Mouse (Mus musculus) lung, adult 2 months (tissue): Measurements from ENCODE around the gene Cradd. TPM values are rescaled to one million over a fixed set of nuclear protein-coding genes. Genes with fewer than 3 reads are reported as not detected.

Experiments used
- DNase-seq: peaks from one replicate; pipeline ENCODE4 v3.0.0; 2022
- H3K4me1 ChIP-seq: fragments of 200-500 bp; 2 replicates; pipeline ENCODE4 v1.6.1; 2011; ENCODE audit warnings: low read length; ENCODE audit not compliant: control insufficient read depth, insufficient read depth
- H3K4me3 ChIP-seq: fragments of 200-500 bp; replicated peaks from 2 replicates; pipeline ENCODE3; 2011; ENCODE audit warnings: low read depth, mild to moderate bottlenecking, control low read depth, low read length; ENCODE audit errors: extremely low read depth
- CTCF ChIP-seq: fragments of 200-500 bp; IDR thresholded peaks from 2 replicates; pipeline ENCODE4 v1.5.1; 2011; ENCODE audit warnings: mild to moderate bottlenecking, low read length, control low read depth; ENCODE audit not compliant: insufficient read depth
- POLR2A ChIP-seq: fragments of 200-500 bp; IDR thresholded peaks from 2 replicates; pipeline ENCODE4 v1.6.1; 2011; ENCODE audit warnings: low read depth, mild to moderate bottlenecking, control low read depth, low read length, borderline replicate concordance; ENCODE audit errors: extremely low read depth
- WGBS: fragments of 180-500 bp; shearing (Covaris S2); methylation state at CpG from one replicate; pipeline ENCODE4 v1.1.7; 2018; 5-methylcytosine and 5-hydroxymethylcytosine counted together
- polyA plus RNA-seq: library from polyadenylated mRNA; depleted of rRNA; stranded (reverse); fragments of >200 nt; gene quantifications from 2 replicates; pipeline ENCODE4 v1.2.3, GENCODE M21; 2012

Gene Cradd
- polyA plus RNA-seq, 1 experiment = 21.0 TPM

DNA sequence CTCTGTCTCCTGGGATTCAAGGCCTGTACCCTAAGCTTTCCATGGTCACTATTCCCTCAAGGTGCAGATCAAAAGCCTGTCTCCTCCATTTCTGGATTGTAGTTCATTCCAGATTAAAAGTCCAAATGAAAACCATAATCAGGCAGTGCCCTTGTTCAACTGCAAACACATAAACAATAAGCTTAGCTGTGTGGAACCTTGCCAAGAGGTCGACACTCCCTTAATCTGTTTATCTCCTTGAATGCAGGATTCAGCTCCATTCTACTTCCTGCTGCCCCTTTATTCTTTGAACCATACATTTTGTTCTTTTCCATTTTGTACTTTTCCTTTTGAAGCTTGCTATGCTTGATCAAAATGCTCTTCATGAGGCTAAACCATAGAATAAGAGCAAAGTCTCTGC, 174.3 kb downstream of the Cradd start:
- Histone ChIP-seq H3K4me1 (peaks cover 13% of the 10 kb centered on the region), H3K4me3 (no peak overlapping the region)
- TF ChIP-seq CTCF (no peak), POLR2A (no peak)
- 17% methylated on average over 1 of the region's 1 CpGs for WGBS
- DNase-seq = no peak

DNA sequence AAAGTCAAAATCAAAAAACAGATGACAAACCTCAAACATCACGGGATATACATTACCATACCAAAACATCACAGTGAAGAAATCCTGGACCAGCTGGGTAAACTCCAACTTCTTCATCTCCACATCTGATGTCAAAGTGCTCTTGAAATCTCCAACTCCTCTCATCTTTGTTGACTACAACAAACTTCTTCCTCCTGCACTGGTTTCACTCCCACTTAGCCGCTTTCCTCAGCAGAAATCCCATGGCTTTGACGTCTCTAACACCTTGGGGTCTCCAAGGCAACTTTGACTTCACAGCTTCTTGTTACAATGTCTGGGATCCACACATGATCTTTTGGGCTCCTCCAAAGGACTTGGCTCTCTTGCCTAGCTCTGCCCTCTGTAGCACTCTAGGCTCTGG, 175.3 kb downstream of the Cradd start:
- no peak for DNase-seq
- TF ChIP-seq CTCF (no peak), POLR2A (no peak)
- no peak overlapping the region for H3K4me3 ChIP-seq
- H3K4me1 ChIP-seq = peaks cover 16% of the 10 kb centered on the region
- WGBS = 72% methylated on average over 3 of the region's 3 CpGs

DNA sequence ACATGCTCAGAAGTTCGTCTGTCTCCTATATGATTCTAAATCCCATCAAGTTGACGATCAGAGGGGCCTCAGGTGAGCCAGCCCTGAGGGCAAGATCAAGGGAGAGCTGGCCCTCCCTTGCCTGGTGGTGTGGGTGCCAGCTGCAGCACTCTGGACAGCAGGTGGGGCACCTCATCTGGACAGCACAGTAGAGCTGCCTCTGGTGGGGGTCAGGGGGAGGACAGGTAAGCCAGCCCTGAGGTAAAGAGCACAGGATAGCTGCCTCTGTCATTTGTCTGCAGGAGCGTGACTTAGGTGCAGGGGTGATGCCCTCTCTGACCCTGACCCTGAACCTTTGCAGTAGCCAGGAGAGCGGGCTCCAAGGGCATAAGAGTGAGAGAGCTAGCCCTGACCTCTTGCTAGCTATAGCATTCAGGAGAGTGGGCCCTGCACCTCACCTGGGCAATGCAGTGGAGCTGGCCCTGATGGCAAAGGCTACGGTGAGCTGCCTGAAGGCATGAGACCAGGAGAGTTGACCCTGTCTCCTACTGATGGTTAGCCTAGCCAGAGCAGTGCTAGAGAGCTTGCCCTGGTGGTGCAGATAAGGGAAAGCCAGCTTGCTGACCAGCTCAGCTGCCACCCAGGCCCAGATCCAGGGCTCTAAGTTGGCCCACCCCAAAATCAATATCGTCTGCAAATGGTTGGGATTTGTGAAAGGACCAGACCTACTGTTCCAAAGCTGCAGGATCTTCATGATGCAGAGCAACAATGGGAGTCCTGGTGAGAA, 176.6 kb downstream of the Cradd start:
- no peak for DNase-seq
- WGBS = 90% methylated on average over 6 of the region's 6 CpGs
- Histone ChIP-seq H3K4me3 (no peak overlapping the region), H3K4me1 (peaks cover 26% of the 10 kb centered on the region)
- TF ChIP-seq POLR2A (no peak), CTCF (no peak)

DNA sequence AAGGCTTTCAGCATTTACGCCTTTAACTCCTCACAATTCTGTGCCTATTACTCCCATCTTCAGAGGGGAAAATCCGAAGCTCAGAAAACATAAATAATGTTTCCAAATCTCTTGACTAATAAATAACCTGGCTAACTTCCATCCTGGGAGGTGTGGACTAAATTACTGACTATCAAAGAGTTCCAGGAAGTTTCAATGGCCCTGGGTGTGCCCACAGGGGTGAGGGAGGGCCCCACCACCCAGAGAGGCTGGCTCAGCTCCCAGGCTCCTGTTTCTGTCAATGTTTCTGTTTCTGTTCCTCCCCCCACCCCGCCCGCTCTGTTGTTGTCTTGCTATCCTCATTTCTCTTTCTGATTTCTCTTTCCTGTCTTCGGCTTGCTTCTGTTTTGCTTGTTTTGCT, 177.4 kb downstream of the Cradd start:
- Histone ChIP-seq H3K4me3 (no peak overlapping the region), H3K4me1 (peaks cover 26% of the 10 kb centered on the region)
- WGBS = 25% methylated on average over 5 of the region's 5 CpGs
- DNase-seq = peak; percentile 36
- no peak for TF ChIP-seq CTCF
- no peak for TF ChIP-seq POLR2A

DNA sequence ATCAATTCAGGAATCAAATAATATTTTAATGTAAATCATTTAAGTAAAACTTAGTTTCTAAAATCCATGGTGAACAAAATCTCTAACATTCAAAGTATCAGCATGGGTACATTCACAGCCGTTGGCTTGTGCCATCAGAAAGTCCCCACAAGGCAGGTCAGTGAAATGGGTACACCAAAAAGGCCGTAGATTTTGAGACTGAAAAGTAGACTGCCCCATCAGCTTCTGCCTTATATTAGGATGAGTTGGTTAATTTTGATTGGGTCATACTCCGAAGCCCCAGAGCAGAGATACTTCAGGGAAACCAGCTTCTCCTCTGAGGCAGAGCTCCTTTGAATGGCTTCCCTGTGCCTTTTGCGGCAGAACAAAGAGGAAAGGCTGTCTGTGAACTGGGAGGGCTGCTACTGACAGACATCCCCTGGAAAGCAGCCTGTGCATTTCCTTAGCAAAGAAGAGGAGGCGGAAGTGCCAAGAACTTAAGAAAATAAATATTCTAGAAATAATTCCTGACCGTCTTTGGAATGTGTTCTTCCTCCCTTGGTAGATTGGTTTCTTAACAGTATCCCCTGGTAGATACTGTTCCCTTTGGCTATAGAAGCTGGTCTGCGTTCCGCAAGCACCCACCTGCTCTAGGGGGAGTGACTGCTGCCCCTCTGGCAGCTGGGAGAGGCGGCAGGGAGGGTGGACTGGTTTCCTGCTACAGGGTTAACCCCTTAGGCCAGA, 178.6 kb downstream of the Cradd start:
- DNase-seq = peak; percentile 26
- TF ChIP-seq CTCF = no peak
- TF ChIP-seq POLR2A = no peak
- H3K4me3 ChIP-seq = no peak overlapping the region
- 41% methylated on average over 9 of the region's 9 CpGs for WGBS
- H3K4me1 ChIP-seq = peaks cover 27% of the 10 kb centered on the region

DNA sequence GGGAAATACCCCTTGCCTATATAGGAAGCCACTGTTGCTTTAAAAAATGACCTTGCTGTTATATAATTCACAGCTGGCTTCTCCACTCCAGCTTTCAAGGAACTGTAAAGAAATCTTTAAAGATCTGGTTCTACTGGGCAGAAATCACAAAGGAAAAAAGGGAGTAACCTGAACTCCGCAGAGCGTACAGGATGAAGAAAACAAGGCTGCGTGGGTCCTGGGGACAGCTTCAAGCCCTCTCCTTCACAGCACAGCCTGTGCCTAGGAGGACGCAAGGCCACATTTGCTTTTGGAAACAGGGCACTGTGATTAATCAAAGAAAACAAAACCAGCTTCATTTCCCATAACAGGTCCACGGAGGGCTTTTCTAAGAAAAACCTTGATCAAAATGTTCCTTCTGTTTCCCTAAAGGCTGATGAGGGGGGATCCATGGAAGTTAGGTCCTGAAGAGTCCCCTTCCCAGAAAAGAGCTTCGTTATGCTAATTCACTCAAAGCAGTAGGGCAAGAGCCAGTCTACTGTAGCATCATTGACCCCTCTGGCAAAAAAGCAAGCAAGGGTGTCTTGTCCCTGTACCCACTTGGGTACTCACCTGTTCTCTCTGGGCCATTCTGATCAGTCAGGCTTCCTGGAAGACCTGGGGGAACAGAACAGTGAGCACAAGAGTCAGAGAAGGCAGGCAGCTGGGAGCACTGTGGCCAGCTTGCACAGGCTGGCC, 179.4 kb downstream of the Cradd start:
- no peak for TF ChIP-seq CTCF
- TF ChIP-seq POLR2A = no peak
- H3K4me1 ChIP-seq = peaks cover 27% of the 10 kb centered on the region
- WGBS = 53% methylated on average over 6 of the region's 6 CpGs
- no peak overlapping the region for H3K4me3 ChIP-seq
- DNase-seq = no peak

DNA sequence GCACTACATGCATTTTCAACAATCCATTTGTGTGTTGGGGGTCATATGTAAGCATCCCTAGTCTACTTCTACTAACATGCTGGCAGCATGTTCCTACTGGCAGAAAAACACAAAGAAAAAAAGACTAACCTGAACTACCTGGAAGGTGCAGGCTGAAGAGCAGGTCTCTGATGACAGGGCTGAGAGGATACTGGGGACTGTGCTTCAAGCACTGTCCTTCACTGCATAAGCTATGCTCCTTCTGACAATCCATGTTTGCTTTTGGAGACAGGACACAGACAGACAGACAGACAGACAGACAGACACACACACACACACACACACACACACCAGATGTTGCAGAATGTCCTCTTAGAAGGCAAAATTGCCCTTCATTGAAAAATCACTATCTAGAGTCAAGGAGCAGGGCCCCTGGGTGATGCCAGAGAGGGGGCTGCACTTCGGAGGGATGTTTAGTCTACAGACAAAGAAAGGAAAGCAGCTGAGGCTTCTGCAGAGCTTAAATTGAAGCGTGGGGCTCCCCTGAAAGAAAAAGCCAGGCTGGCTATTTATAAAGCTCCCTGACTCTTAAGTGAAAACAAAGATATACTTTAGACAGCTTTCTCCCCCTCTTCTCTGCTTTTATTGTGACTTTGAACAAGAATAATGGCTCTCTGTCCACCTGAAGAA, 180.4 kb downstream of the Cradd start:
- H3K4me3 ChIP-seq = no peak overlapping the region
- 31% methylated on average over 2 of the region's 2 CpGs for WGBS
- no peak for DNase-seq
- TF ChIP-seq POLR2A = no peak
- no peak for TF ChIP-seq CTCF
- H3K4me1 ChIP-seq = peaks cover 23% of the 10 kb centered on the region

DNA sequence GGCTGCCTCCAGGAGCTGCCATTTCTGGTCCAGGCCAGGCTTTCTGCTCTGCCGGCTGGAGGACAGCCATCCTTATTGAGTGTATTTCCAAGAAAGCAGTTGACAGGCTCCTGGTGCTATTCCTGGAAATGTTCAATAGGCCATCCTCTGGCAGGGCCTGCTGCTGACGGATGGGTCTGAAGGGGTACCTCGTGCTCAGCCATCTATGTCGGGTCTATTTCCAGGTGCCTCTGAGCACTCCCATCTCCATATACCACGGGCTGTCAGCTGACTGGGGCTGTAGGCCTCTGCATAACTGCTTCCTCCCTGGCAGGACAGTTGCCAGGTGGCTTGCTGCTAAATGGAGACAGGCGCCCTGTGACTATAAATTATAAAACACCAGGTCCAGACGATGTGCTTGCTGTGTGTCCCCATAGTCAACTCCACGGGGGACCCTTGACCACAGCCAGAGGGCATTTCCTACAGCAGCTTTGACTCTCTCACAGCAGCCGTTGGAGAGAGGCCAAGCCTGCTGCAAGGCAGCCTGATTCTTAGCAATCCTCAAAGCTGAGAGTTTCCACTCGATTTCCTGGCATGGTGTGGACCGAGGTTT, 181.0 kb downstream of the Cradd start:
- TF ChIP-seq POLR2A (no peak), CTCF (no peak)
- H3K4me3 ChIP-seq = no peak overlapping the region
- DNase-seq = peak; percentile 55
- WGBS = 8% methylated on average over 11 of the region's 11 CpGs
- peaks cover 23% of the 10 kb centered on the region for H3K4me1 ChIP-seq

DNA sequence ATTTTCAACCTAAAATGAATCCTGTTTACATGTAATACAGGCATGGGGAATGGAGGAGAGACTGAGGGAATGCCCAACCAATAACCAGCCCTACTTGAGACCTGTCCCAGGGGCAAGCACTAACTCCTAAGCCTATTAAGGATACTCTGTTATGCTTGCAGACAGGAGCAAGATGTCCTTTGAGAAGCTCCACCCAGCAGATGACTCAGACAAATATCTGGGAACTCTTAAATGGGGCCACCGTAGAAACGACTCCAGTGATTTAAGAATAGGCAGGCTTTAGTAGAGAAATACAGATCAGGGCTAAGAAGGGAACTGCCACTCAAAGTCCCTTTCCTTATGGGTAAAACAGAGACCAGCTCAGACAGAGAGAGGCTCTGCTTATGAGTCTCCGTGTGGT, 182.9 kb downstream of the Cradd start:
- WGBS = 51% methylated on average over 3 of the region's 3 CpGs
- peaks cover 18% of the 10 kb centered on the region for H3K4me1 ChIP-seq
- no peak overlapping the region for H3K4me3 ChIP-seq
- DNase-seq = no peak
- no peak for TF ChIP-seq POLR2A
- no peak for TF ChIP-seq CTCF
